Mouse (Mus musculus) kidney, adult 18-20 months (tissue): ENCODE data around the gene Gm5737.

ENCODE experiments used
- DNase-seq: peaks from one replicate; pipeline ENCODE4 v3.0.0; 2021

The Gm5737 gene

DNA sequence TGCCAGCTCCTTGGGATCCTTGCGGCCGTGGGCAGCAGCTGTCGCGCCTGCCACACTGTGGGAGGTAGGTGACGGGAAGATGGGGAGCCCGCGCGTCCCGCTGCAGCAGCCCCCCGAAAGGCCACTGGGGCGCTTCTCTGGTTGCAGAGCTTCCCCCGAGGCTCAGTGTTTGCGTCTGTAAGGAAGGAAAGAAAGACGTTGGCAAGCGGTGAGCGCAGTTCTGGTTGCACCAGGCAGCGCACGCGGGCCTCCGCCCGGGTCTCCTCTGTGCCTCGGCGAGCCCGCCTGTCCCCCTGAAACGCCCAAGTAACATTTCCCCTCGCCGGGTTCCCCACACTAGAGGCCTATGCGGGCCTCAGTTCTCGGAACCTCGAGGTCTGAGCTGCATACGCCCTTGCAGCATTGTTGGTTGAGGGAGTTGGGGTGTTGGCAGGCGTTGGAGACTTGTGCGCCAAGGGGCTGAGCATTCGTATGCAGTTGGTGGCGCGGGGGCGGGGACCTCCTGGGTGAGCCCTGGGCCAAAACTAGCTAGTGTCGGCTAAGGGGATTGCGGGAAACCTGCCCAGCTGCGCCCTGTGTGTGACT, 31.0 kb downstream of the Gm5737 start:
- peak; percentile 65 for DNase-seq

DNA sequence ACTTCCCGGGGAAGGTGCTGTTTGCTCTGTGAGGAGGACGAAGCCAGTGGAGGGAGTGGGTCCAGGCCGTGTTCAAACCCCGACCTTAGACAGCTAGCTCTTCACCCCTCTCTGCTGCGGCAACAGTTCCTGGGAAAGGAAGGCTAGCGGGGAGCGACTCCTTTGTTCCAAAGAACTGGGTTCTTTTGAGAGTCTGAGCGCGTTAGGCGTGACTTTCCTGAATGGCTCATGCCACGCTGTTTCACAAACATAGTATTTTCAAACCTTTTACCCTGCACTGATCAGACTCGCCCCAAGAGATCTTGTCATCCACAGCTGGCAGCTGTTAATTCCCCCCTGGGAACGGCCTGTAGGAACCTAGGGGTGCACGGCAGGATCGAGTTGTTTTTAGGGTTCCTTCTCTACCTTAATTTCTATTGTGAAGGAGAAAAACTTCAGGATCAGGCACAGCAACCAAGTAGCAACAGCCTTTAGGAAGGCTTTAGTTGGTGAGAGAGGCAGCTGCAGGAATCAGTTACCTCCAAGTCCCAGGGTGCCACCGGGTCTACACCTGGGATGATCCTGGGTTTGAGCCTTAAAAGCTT, 31.8 kb downstream of the Gm5737 start:
- DNase-seq: no peak

DNA sequence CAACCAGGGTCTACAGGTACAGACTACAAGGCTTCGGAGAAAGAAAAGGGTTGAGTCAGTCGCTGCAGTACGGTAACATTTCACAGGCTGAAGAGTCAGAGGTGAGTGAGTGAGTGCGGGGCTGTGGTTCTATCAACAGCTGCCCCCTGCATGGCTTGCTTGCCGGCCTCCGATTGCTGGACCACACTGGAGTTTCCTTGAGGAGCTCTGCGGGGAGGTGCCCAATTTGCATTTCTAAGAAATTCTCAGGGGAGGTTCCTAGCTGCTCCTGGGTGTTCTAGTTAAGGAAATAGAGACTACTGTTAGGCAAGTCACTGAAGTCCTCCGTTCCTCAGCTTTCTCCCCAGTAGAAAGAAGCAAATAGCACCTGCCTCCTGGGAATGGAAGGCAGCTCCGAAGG, 32.5 kb downstream of the Gm5737 start:
- DNase-seq: no peak

DNA sequence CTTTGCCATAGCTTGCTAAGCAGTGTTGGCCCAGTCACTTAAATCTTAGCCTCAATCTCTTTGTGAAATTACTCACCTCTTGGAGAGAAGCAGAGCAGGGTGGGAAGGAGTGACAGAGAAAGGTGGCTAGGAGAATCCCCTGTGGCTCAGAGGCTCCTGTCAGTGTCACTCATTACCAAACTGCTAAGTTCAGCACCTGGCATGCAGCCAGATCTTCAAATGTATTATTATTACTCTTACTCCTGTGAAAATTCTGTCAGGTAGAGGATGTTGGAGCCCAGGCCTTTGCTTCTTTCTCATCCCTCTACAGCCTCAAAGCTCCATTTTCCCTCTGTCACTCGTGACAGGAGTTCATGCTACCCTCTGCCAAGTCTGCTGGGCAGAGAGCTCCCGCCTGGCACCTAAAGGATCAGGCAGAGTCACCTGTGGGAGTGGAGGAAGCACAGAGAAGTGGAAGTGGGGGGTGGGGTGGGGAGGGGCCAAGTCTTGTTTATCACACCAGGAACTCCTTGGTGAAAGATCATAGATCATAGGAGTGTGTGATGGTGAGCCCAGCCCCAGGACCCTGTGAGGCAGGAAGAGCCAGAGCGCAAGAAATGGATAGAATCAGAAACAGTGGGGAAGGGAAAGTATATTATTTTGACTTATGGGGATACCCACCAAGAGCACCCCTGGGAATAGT, 36.8 kb downstream of the Gm5737 start:
- DNase-seq: no peak

DNA sequence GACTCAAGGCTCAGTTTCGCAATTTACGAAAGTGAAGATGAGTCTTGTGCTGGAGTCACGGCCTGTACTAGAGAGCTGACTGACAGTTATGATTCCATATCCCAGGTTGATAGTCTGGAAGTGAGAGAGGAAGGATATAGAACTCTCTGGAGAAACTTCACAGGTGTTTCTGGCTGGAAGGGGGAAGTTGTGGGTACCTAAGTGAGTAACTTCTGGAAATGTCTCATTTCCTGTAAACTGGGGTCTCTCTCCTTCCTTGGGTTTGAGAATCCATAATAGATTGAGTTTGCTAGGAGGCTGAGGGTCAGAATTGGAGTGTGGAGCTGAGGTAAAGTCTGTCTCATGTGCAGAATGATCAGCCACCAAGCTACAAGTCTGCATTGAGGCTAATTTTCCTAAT, 38.0 kb downstream of the Gm5737 start:
- DNase-seq: no peak

DNA sequence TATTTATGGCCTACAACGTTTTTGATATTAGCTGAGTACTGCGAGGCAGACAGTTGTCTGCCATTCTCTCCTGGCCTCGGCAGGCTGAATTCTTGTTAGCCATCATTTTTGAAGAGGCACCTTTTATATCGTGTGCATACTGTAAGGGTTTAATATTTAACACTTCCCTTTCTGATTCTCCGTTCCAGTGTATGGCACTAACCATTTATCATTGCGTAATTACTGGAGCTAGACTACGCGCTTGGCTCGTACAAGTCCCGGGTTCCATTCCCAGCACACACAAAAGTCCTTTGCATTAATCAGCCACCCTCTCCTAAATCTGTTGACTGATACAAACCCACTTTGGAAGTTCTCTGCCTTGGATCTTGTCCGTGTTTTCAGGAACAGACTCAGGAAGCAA, 47.7 kb downstream of the Gm5737 start:
- no peak for DNase-seq

DNA sequence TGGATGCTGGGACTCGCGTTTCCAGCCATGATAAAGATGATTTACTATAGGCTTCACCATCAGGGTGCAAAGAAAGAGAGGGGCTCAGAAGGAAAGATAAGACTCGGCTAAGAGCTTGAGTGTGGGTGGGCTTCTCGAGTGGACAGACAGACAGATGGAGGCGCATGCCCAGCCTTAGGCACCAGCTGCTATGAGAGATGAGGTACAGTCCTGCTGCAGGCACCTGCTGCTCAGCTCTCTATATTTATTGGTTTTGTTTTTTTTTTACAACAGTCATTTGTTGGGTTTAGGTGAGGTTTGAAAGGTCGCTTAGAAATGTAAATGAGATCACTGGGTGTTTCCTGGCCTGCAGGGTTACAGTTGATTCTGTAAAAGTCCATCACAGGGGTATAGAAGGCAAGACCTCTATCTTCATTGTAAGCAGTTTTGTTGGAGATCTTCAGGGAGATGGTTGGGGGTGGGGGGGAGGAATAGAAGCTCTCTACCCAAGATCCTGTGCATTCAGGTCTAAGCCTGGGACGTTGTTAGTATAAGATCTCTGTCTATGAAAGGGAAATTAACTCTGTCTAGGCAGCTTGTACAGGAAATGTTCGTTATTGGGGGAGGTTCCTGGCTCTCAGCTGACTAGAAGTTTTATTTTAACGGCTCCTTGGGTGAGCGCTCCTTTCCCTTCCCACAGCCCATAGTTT, 48.8 kb downstream of the Gm5737 start:
- DNase-seq: no peak

DNA sequence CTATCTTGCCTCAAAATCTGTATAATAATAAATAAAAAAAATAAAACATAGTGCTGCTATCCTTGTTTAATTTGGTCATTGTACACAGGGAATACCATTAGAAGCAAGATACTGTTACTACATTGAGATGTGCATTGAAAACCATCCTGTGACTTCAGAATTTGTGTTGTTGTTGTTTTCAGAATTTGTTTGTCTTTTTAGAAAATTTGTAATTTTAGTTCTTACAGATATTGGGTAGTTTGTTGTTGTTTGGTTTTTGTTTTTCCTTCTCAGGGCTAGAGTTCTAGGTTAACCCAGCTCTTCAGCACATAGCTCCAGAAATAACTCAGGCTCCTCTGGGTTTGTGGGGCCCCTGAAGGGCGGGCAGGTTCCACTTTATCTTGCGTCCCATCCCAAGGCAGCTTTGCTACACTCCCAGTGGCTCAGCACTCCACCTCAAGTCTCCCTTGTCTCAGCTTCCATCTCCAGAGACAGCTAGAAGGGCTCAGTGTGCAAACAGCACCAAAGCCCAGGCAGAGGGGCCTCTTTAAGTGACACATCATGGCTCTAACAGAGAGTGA, 49.4 kb downstream of the Gm5737 start:
- DNase-seq: no peak

DNA sequence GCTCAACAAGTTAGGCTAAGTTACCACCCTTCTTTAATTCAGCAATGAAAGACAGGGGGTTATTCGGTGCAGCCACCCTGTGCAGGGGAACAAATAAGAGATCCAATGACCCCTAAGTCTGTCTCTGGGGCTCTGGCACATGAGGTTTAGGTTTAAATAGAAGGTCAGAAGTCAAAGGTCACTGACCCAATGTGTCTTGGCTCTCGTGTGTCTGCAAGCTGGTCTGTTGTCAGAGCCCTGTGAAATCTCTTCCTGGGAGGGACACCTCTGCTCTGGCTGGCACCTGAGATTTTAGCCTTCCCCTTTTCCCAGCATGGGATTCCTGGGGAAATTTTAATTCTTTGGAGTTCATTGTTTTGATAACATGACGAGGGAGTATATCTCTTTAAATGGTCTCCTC, 50.0 kb downstream of the Gm5737 start:
- no peak for DNase-seq

DNA sequence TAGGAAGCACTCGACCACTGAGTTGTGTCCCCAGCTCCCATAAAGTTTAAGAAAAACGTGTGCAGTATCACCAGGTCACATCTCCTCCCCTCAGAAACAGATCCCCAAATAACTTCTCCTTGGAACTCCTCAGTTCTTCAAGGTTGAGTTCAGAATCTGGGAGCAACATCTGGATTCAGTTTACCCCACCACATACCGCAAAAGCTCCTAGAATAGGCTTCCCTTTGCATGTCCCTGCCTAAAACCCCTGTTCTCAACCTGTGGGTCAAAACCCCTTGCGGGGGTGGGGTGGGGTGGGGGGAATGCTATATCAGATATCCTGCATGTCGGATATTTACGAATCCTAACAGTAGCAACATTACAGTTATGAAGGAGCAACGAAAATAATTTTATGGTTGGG, 50.5 kb downstream of the Gm5737 start:
- DNase-seq: no peak

DNA sequence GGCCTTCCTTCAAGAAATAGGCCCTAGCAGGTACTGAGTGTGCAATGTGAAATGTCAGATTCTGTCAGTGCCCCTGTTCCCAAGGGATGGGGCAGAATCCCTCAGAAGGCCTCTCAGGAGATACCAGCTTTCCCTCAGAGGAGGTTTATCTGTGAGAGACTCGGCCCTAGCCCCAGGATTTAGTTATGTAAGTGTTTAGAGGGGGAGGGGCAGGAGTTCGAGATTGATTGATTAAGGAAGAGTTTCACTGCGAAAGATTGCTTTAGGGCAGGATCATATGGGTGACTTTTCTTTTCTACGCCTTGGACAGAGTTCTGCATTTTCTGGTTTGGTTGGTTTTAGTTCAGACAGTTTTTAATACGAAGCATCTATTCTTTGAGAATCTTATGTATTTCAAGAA, 51.3 kb downstream of the Gm5737 start:
- no peak for DNase-seq

DNA sequence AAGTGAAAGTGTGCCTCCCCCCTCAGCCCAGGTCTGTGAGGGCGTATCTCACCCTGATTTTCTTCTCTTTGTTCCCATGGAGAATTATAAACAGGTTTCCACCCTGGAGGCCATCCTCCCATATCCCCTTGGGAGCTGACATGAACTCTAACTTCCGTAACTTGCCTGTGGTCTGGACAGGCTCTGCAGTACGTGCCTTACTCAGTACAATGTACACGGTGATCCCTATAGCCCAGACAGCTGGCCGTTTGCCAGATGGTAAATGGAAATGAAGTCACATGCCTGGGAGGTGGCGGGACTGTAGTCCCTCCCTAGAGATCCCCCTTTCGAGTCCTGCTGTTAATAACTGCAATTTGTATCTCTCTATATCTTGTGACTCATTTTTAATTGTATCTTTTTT, 52.9 kb downstream of the Gm5737 start:
- DNase-seq: no peak

DNA sequence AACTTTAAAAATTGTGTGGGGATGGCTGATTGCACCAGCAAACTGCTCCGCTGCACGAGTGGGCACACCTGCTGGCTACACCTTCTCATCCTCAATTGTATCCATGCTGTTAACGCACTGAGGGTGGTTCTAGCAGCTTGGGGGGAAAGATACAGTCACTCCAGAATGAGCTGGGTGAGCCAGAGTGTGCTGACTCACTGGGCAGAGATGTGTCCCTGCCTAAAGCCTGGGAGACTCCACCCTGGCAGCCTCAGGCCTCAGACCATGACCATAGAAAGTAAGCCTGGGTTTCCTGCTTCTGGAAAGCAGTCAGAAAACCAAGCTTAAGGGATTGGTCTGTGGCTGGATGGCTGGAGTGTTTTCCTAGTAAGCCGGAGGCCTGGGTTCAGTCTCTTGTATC, 53.7 kb downstream of the Gm5737 start:
- DNase-seq: no peak

DNA sequence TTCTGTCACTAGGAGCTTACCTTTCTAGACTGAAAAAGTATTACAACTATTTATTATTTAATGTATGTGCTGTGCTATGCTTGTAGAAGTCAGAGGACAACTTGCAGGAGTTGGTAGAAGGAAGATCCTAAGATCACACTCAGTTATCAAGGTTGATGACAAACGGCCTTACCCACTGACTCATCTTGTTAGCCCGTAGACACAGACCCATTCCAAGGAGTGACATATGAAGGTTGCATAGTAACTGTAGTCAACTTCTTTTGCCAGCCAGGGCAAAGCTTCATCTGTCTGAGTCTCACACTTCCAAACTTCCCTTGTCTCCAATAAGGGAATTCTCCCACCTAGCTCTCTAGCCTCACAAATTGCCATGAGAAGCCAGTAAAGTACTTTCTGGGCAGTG, 54.5 kb downstream of the Gm5737 start:
- DNase-seq: no peak

DNA sequence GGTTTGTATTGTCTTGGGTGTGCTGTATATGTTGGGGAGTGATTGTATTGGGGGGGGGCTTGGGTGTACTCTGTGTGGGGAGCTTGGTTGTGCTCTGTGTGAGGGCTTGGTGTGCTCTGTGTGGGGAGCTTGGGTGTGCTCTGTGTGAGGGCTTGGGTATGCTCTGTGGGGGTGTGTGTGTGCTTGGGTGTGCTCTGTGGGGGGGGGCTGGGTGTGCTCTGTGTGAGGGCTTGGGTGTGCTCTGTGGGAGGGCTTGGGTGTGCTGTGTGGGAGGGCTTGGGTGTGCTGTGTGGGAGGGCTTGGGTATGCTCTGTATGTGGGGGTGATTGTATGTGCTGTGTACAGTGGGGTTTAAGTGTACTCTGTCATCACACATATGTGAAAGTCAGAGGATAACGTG, 55.6 kb downstream of the Gm5737 start:
- DNase-seq: no peak

DNA sequence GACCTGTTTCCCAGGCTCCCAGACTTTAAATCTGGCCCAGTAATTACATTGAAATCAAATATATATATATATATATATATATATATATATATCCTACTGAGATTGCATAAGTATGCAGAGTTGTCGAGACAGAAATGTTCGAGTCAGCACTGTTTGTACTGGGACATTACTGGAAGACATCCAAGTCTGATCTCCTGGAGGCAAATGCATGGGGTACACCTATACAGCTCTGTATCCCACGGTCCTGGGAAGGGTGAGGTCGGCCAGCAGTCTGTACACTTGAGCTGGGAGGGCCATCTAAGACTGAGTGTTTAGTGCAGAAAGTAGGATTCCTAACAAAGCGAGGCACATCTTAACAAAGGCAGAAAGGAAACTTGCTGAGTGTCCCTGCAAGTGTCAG, 57.7 kb downstream of the Gm5737 start:
- no peak for DNase-seq

DNA sequence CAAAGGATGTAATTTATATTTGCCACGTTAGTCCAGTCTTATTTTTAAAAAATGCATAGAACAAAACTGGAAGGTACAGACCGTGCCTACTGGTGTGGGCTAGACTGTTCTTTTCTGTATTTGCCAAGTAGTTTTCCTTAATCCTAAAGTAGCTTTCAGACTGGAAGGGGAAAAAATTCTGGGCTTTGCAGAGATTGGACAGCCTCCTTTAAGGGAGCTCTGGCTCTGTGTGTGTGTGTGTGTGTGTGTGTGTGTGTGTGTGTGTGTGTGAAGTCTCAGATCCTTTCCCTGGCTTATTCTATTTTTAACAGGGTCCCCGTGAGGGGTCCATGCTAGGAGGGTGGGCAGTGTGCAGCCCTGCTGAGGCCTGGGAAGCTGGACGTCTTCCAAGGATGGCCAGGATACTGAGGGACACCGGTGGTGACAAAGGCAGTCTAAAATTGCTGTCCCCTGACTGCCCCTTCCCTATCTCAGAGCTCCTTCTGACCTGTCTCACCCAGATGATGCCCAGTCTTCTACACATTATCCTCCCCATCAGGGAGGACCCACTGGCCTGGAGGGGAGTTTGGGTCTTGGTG, 58.4 kb downstream of the Gm5737 start:
- DNase-seq: no peak

DNA sequence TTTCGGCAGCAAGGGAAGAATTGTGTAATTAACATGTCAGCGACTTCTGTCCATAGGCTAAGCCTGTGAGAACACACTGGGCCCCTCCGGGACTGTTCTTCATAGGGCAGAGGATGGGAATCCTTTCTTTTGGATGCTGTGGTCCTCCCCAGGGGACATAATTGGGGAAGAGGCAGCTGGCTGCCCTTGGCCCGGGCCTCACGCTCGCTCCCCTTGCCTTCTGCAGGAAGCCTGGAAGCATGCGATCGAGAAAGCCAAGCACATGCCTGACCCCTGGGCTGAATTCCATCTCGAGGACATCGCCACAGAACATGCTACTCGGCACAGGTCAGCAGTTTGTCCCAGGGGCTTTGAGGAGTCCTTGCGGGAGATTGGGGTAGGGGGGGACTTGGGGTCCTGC, 60.9 kb downstream of the Gm5737 start:
- peak; percentile 9 for DNase-seq

DNA sequence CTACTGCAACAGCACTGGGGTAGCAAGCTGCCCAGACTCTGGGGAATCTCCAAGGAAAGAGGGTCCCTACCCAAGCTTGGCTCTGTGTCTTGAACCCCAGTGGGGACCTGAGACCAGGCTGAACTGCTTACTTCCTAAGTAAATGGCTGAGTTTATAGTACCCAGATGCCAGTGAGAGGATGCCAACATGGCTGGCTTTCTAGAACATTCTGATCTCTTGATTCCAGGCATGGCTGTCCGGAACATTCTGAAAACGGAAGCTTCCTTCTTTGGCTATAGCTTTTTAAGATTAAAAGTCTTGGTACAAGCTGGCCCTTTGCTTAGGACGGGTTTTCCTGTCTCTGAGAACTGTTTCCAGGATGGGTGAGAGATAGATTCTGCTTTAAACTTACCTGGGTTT, 61.9 kb downstream of the Gm5737 start:
- DNase-seq: no peak

DNA sequence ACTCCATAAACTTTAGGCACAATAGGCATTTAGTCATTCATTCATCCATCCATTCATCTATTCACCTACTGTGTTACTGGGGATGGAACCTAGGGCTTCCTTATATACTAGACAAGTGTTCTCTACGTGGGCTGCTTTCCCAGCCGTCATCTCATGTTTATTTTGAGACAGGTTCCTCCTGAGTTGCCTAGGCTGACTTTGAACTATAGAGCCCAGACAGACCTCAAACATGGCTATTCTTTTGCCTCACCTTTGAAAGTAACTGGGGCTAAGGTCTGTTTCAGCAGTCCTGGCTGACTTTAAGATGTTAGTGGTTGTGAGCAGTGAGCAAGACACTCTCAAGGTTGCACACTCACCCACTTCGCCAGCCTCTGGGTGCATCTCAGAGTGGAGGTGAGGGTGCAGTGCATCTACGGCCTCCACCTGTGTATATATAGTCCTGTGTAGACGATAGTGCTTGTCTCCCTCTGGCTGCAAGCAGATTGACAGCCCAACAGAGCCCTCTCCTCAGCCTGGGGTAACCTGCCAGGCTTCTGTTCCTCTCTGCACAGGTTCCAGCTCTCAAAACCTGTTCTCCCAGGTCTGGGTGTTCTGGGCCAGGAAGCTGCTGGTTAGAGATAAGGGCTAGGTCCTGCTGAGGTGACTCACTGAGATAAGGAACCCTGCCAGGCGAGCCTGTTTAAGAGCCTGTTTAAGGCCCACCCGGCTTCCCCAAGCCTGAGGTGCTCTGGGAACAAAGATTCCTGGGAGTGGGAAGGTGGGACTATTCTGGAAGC, 62.8 kb downstream of the Gm5737 start:
- DNase-seq: no peak

DNA sequence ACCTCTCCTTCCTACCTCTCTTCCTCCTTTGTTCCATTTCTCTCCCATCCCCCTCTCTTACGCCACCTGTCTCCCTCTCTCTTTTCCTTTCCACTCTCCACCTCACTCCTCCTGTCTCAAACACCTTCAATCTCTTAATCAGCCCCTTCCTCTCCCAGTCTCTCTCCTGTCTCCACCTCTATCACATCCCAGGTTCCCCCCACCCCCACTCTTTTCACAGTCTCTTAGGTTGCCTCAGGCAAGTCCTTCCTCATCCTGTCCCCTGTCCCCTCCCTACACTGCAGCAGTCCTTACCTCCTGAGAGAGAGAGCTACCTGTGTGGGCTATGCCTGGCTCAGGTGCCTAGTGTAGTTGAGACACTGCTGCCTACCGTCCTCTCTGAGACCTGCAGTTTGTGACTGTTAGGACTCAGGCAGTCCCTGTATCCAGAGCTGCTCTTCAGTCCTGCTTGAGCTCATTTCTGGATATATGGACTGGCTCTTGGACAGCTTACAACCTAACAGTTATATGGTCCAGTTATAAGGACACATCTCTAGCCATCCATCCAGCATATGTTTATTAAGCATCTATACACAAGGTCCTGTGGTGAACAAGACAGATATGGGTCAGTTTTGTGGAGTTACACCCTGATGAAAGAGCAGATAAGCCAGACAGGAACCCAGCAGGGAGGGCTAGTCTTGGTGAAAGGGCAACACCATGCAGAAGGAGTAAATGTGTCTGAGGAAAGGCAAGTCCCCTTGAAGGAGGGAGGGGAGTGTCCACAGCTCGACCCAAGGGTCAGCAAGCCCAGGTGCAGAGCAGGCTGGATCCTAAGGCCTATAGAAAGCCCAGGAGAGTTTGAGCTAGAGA, 63.6 kb downstream of the Gm5737 start:
- DNase-seq: no peak

DNA sequence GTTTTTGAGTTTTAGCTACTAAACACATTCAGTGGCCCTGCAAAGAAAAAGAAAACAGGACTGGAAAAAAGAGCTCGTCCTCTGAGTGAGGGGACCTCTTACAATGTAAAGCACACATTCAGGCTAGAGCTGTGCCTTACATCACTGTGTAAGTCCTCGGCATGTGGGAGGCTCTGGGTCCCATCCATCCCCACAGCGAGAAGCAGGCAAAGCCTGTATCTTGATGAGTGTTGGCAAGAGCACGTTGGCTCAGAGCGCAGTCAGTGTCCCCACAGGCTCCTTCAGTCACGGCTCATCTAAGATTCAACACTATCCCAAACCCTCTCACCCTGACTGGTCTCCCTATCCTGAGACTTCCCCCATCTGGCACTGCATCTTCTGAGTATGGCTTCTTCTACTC, 66.1 kb downstream of the Gm5737 start:
- DNase-seq: no peak
